Mouse (Mus musculus) lung, postnatal 0 days (tissue): ENCODE measurements around the gene Urb1.

Experiments
- CTCF ChIP-seq: IDR thresholded peaks from 2 replicates; pipeline ENCODE4 v1.5.1; 2016; ENCODE audit warnings: antibody characterized with exemption, mild to moderate bottlenecking
- EP300 ChIP-seq: IDR thresholded peaks from 2 replicates; pipeline ENCODE4 v1.6.1; 2016; ENCODE audit warnings: antibody characterized with exemption, mild to moderate bottlenecking, control low read depth

GRCm38 (mm10) chr16:90783302-90783701, 26.9 kb downstream of the Urb1 start:
- TF ChIP-seq CTCF, result no peak
- TF ChIP-seq EP300, result no peak
